Mouse (Mus musculus): Measurements from ENCODE around the gene Ccl26. TPM values are rescaled to one million over a fixed set of nuclear protein-coding genes. Genes with fewer than 3 reads are reported as not detected.

The Ccl26 gene
- total RNA-seq (2023): not detected

GRCm38 (mm10) chr5:135563469-135563868 is at the start of gene Ccl26:
Ccl26 (minus strand) TSS chr5:135563569.

GRCm38 (mm10) chr5:135573006-135573405 is 9.6 kb upstream of the Ccl26 start, which contains the start of gene Ccl24:
Ccl24 (minus strand) TSS chr5:135573049.

GRCm38 (mm10) chr5:135544865-135545797 is 18.2 kb downstream of the Ccl26 start, which contains the start of gene Hip1:
Hip1 (minus strand) TSS chr5:135545120.

Other genes with a start within 250 kb of the Ccl26 start
- not detected for gene Fkbp6, start 213.5 kb downstream of the Ccl26 start, total RNA-seq (2023)
- gene Trim50, start 210.3 kb downstream of the Ccl26 start, total RNA-seq (2023): not detected
- gene Nsun5, start 193.6 kb downstream of the Ccl26 start, total RNA-seq (2023): 35.6 TPM
- 51.6 TPM for gene Pom121, start 169.0 kb downstream of the Ccl26 start, total RNA-seq (2023)
- 3.6 TPM for gene Hip1, start 18.4 kb downstream of the Ccl26 start, total RNA-seq (2023)
- gene Ccl24, start 9.5 kb upstream of the Ccl26 start, total RNA-seq (2023): not detected
- gene Rhbdd2, start 69.0 kb upstream of the Ccl26 start, total RNA-seq (2023): 17.7 TPM
- 49.3 TPM for gene Por, start 106.5 kb upstream of the Ccl26 start, total RNA-seq (2023)
- gene Tmem120a, start 180.9 kb upstream of the Ccl26 start, total RNA-seq (2023): 9.2 TPM
- gene Styxl1, start 214.8 kb upstream of the Ccl26 start, total RNA-seq (2023): not detected
- gene Mdh2, start 214.9 kb upstream of the Ccl26 start, total RNA-seq (2023): 177 TPM
- not detected for gene Srrm3, start 243.3 kb upstream of the Ccl26 start, total RNA-seq (2023)